Mouse (Mus musculus) monocyte, adult 5-6 weeks (primary cell): ENCODE data around the gene Ccdc159. TPM values are rescaled to one million over a fixed set of nuclear protein-coding genes. Genes with fewer than 3 reads are reported as not detected.

Experiments
- ATAC-seq: fragments of 153-309, 156-312 bp; replicated peaks from 2 replicates; pipeline ENCODE4 v1.8.0; 2017; ENCODE audit warnings: mild to moderate bottlenecking; ENCODE audit not compliant: low TSS enrichment, insufficient number of reproducible peaks, severe bottlenecking, poor library complexity, low FRiP score
- total RNA-seq: library from RNA; stranded (forward); fragments of 200-1000, 200-491, 200-594 nt; gene quantifications from 3 replicates; pipeline ENCODE4 v1.2.3, GENCODE M21; 2017

Ccdc159 gene
- total RNA-seq, 1 experiment from 2014 or later, result not detected

GRCm38 (mm10) chr9:21955570-21956281, 28.5 kb downstream of the Ccdc159 start, which contains the start of gene Swsap1:
TSS of gene Swsap1 (plus strand) at chr9:21955755.
- ATAC-seq, result peak; percentile 94

DNA sequence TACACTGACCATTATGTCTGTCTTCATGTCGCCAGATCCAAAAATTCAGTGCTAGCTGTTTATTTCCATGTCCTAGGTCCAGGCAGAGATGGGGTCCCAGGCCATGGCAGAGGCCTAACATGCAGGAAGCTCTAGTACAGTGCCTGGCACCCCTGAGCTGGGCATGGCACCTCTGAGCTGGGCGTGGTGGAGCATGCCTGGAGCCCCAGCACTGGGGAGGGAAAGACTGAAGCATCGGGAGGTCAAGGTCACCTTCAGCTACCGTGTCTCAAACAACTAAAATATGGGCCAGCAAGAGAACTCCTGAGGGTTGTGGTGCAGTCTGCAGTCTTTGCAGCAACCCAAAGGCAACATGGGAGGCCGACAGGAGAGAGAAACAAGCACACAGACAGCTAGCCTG, 31.1 kb downstream of the Ccdc159 start:
- ATAC-seq, result no peak

DNA sequence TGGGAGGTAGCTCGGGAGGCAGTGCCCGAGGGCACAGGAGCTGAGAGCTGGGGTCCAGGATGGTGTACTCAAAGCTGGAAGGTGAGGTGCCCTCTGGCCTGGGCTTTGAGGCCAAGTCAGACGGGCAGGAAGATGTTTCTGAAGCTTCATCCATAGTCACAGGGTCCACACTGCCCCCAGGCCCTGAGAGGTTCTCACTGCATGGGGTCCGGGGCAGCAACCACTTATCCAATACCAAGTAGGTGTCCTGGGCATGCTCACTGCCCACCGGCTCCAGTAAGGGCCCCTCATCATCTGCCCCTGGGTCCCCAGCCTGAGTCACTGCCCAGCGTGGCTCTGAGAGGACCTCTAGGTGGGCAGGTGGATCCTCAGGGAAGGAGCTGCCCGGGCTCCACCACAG, 32.0 kb downstream of the Ccdc159 start:
- no peak for ATAC-seq

GRCm38 (mm10) chr9:21960135-21960534, 32.9 kb downstream of the Ccdc159 start:
- ATAC-seq, result no peak

- ATAC-seq, result no peak
Measured at GRCm38 (mm10) chr9:21960558-21961208, 33.4 kb downstream of the Ccdc159 start.

DNA sequence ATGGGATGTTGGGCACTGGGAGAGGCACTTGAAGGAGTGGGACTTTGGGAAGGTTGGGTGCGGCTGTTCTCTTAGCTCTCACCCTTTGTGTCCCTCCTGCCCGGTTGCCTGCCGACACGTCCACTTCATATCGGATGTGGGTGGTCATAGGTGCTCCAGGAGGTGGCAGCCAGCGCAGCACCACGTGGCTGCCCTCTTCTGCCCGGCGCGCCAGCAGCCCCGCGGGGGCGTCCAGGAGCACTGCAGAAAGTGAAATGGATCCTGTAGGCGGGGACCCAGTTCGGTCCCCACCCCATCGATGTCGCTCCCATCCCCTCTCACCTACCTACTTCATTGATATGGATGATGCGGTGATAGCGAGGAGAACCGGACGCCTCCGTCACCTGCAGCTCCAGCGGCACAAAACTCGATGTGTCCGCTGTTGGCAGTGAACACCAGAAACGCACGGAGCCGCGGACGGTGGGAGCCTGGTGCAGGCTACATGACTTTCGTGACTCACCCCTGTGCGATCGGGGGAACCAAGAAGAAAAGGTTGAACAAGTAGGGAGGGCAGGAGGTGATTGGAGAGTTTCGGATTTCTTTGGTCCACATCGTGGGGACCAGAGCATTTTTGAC, 34.2 kb downstream of the Ccdc159 start:
- no peak for ATAC-seq

DNA sequence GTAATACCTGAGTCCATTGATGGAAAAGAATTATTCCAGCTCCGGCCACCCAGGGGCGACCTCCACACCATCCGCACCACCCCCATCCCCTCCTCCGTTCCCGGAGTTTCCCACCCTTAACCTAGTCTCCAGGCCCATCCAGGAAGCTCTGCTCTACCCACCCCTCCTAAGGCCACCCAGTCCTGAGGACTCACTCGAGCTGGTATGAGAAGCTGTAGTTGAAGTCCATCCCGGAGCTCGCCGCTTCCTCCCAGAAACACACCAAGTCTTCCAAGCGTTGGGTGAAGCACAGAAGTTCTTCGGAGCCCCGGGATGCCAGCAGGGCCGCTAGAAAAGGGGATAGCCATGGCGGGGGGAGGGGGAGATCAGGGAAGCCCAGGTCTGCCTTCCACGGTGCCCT, 34.7 kb downstream of the Ccdc159 start:
- no peak for ATAC-seq

DNA sequence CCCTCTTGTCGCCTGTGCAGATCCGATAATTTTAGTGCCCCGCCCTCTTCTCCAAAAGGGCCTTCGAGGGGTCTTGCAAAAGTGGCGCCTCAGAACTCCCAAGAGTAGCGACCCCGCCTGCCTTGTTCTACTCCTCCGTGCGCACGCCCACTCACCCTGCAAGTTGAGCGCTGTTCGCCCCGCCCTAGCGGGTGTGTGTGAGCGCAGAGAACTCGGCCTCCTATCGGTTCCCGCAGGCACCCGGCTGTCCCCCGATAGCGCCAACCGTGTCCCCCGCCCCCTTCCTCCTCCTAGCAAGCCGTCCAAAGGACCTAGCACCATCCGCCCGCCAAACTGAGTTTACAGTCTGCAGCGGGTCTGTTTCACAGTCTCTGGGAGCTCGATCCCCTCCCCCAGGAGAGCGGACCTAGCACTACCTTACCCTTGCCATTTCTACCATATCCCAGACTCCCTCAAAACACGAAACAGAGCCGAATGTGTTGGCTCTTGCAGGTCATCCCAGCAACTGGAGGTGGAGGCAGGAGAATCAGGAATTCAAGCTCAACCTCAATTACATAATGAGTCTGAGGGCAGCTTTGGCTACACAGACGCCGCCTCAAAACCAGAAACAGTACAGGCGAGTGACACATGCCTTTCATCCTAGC, 35.3 kb downstream of the Ccdc159 start:
- no peak for ATAC-seq

- ATAC-seq, result no peak
Measured at GRCm38 (mm10) chr9:21963417-21963816, 36.1 kb downstream of the Ccdc159 start, which contains the start of gene Epor. TSS of gene Epor (minus strand) at chr9:21963506.

DNA sequence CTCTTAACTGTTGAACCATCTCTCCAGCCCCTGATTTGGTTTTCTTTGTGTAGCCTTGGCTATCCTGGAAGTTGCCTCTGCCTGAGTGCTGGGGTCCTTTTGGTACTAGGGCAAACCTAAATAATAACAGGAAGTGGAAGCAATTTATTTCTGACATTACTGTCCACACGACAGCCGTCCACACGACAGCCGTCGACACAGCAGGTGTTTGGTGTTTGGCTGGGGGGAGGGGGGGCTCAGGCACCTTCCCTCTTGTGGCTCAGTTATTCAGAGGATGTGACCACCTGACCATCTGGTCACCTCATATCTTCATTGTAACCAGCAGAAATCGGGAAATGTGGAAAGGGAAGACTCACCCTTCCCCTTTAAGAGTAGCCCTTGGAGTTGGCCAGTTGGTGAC, 41.6 kb downstream of the Ccdc159 start:
- no peak for ATAC-seq

- no peak for ATAC-seq
Measured at GRCm38 (mm10) chr9:21969304-21969703, 42.0 kb downstream of the Ccdc159 start.

DNA sequence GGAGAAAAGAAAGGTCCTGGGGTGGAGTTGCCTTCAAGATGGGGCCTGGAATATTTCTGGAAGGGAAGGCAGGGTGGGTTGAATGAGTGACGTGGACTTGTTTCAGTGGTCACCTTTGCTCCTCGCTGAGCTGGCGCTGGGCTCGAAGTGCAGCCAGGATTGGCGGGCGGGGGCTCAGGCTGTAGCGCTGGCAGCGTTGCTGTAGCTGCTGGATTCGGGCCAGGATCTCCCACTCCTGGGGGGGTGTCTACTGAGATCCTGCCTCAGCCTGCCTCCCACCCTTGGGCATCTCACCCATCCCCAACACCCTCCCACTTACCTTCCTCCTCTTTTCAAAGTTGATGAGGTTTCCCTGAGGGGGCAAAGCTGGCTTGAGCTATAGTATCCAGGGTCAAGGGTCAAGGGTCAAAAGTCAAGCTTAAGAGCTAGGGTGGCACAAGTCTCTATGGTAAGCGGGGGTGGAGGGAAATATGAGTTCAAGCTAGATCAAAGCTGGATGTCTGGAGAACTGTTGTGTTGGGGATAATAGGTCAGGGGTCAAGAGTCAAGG, 49.4 kb downstream of the Ccdc159 start:
- ATAC-seq, result no peak

- ATAC-seq, result no peak
Measured at GRCm38 (mm10) chr9:21977331-21977730, 50.1 kb downstream of the Ccdc159 start.

DNA sequence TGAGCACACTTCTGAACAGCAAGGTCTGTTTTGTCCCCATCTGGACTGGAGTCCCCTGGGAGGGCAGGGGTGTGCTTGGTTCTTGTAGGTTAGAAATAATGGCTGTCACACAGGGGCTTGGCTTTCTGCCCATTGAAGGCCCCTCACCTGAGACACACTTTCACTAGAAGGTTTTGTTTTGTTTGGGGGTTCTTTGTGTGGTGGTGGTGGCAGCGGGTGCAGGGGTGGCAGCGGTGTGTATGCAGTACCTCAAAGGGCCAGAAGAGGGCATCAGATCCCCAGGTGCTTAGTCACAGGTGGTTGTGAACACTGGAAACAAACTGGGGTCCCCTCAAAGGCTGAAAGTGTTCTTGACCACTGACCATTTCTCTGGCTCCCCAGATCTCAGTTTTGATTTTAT, 50.7 kb downstream of the Ccdc159 start:
- ATAC-seq, result 0 out of 2 replicates have a peak, but pooled peaks have one; percentile 40

DNA sequence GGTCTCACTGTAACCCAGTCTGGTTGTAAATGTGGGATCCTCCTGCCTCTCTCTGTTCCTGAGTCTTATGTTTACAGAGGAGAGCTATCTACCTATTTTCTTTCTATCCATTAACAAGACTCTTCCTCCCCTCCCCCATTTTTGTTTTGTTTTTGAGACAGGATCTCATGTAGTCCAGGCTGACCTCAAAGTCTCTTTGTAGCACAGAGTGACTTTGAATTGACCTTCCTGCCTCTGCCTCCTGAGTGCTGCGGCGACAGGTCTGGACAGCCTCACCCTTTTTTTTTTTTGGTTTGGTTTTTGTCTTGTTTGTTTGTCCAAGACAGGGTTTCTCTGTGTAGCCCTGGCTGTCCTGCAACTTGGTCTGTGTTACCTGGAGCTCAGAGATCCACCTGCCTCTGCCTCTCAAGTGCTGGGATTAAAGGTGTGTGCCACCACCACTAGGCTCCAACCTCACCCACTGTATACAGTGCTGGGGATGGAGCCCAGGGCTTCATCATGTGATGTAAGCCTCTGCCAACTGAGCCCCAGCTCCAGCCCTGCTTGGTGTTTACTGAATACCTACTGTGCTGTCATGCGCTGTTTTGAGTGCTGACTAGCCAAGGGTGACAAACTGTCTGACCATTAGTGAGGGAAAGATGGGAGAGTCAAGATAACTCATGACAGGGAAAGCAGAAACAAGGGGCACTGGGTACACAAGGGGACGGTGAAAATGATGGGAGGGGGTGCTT, 51.3 kb downstream of the Ccdc159 start:
- no peak for ATAC-seq

GRCm38 (mm10) chr9:21983911-21984310, 56.6 kb downstream of the Ccdc159 start:
- ATAC-seq, result no peak
